Mouse (Mus musculus) embryonic facial prominence, embryonic 12.5 days (tissue): ENCODE measurements around the gene Gm10972. TPM values are rescaled to one million over a fixed set of nuclear protein-coding genes. Genes with fewer than 3 reads are reported as not detected.
A peak's percentile ranks its signal among the peaks of the same experiment; 100 is the strongest.
"Not testable (repeated sequence)": the region's sequence is repeated elsewhere in the genome, so short reads cannot be mapped to it uniquely, and the experiment has no call there.

Source experiments
- ATAC-seq: fragments of 200-750 bp; cut with Nextera tagmentation; 2 replicates; pipeline ENCODE4 v1.8.0; 2017; ENCODE audit not compliant: insufficient number of reproducible peaks, insufficient read depth, low FRiP score, low TSS enrichment
- H3K27ac ChIP-seq: fragments of 300-500 bp; sonication (generic); 2 replicates; pipeline ENCODE4 v1.5.1; 2016; ENCODE audit warnings: mild to moderate bottlenecking
- H3K27me3 ChIP-seq: fragments of 300-500 bp; sonication (generic); 2 replicates; pipeline ENCODE4 v1.6.1; 2016; ENCODE audit warnings: mild to moderate bottlenecking, moderate library complexity
- H3K36me3 ChIP-seq: fragments of 300-500 bp; sonication (generic); 2 replicates; pipeline ENCODE4 v1.6.1; 2016; ENCODE audit warnings: mild to moderate bottlenecking
- H3K4me1 ChIP-seq: fragments of 300-500 bp; sonication (generic); 2 replicates; pipeline ENCODE4 v1.6.1; 2016
- H3K4me2 ChIP-seq: fragments of 300-500 bp; sonication (generic); replicated peaks from 2 replicates; pipeline ENCODE4 v1.6.1; 2016; ENCODE audit warnings: mild to moderate bottlenecking, moderate library complexity
- H3K4me3 ChIP-seq: fragments of 300-500 bp; sonication (generic); 2 replicates; pipeline ENCODE4 v1.5.1; 2016; ENCODE audit warnings: mild to moderate bottlenecking
- H3K9ac ChIP-seq: fragments of 300-500 bp; sonication (generic); 2 replicates; pipeline ENCODE4 v1.6.1; 2016; ENCODE audit warnings: mild to moderate bottlenecking, moderate library complexity
- H3K9me3 ChIP-seq: fragments of 300-500 bp; sonication (generic); 2 replicates; pipeline ENCODE4 v1.6.1; 2016; ENCODE audit warnings: mild to moderate bottlenecking, moderate library complexity
- WGBS: fragments of 180-500 bp; shearing (Covaris S2); methylation state at CpG from one replicate; pipeline ENCODE4 v1.1.7; 2016; 5-methylcytosine and 5-hydroxymethylcytosine counted together
- polyA plus RNA-seq: library from polyadenylated mRNA; unstranded; fragments of >200 nt; fragmentation: Nextera tagmentation; extraction: Ambion mirVana; gene quantifications from 2 replicates; pipeline ENCODE4 v1.2.1, GENCODE M21; 2016

Gene Gm10972
- polyA plus RNA-seq, 1 experiment from 2014 or later: not detected

- ATAC-seq: no peak
- Histone ChIP-seq H3K27me3 (no peaks in the 10 kb centered on the region), H3K27ac (no peak overlapping the region), H3K36me3 (no peaks in the 10 kb centered on the region), H3K9me3 (no peaks in the 10 kb centered on the region), H3K4me3 (no peak overlapping the region), H3K9ac (no peak overlapping the region), H3K4me2 (no peak overlapping the region), H3K4me1 (no peaks in the 10 kb centered on the region)
- WGBS: 82% methylated on average over 11 of the region's 11 CpGs
Observed at GRCm38 (mm10) chr3:94621740-94622507, 21.0 kb upstream of the Gm10972 start.

GRCm38 (mm10) chr3:94622550-94622949, 20.4 kb upstream of the Gm10972 start:
- Histone ChIP-seq H3K4me3 (no peak overlapping the region), H3K4me1 (no peaks in the 10 kb centered on the region), H3K4me2 (no peak overlapping the region), H3K36me3 (no peaks in the 10 kb centered on the region), H3K9ac (no peak overlapping the region), H3K9me3 (no peaks in the 10 kb centered on the region), H3K27ac (no peak overlapping the region), H3K27me3 (no peaks in the 10 kb centered on the region)
- WGBS: 93% methylated on average over 10 of the region's 10 CpGs
- ATAC-seq: no peak

- no peak overlapping the region for H3K4me2 ChIP-seq
- no peak for ATAC-seq
- H3K27me3 ChIP-seq: no peaks in the 10 kb centered on the region
- H3K36me3 ChIP-seq: no peaks in the 10 kb centered on the region
- no peaks in the 10 kb centered on the region for H3K9me3 ChIP-seq
- H3K4me1 ChIP-seq: no peaks in the 10 kb centered on the region
- no peak overlapping the region for H3K9ac ChIP-seq
- no peak overlapping the region for H3K4me3 ChIP-seq
- 88% methylated on average over 4 of the region's 4 CpGs for WGBS
- H3K27ac ChIP-seq: no peak overlapping the region
Observed at GRCm38 (mm10) chr3:94624281-94624680, 18.6 kb upstream of the Gm10972 start.

GRCm38 (mm10) chr3:94628712-94629111, 14.2 kb upstream of the Gm10972 start:
- WGBS: 87% methylated on average over 5 of the region's 5 CpGs
- H3K4me3 ChIP-seq: no peak overlapping the region
- H3K36me3 ChIP-seq: no peaks in the 10 kb centered on the region

GRCm38 (mm10) chr3:94629876-94630275, 13.0 kb upstream of the Gm10972 start:
- Histone ChIP-seq H3K36me3 (no peaks in the 10 kb centered on the region), H3K27me3 (no peaks in the 10 kb centered on the region), H3K27ac (no peak overlapping the region), H3K4me1 (no peaks in the 10 kb centered on the region), H3K9ac (no peak overlapping the region), H3K9me3 (no peaks in the 10 kb centered on the region), H3K4me2 (no peak overlapping the region), H3K4me3 (no peak overlapping the region)
- no peak for ATAC-seq
- 74% methylated on average over 3 of the region's 3 CpGs for WGBS

More at GRCm38 (mm10) chr3:94628712-94629111, 14.2 kb upstream of the Gm10972 start:
- Histone ChIP-seq H3K4me1 (no peaks in the 10 kb centered on the region), H3K27ac (no peak overlapping the region), H3K4me2 (no peak overlapping the region), H3K27me3 (no peaks in the 10 kb centered on the region), H3K9ac (no peak overlapping the region), H3K9me3 (no peaks in the 10 kb centered on the region)
- no peak for ATAC-seq

- WGBS: 46% methylated on average over 6 of the region's 6 CpGs
- peak; percentile 24; the same call in 1 of the 2 replicates for ATAC-seq
- H3K9me3 ChIP-seq: no peaks in the 10 kb centered on the region
- H3K9ac ChIP-seq: no peak overlapping the region
- no peaks in the 10 kb centered on the region for H3K36me3 ChIP-seq
- H3K27ac ChIP-seq: peak overlapping the region; percentile 23; the same call in 1 of the 2 replicates
- H3K4me1 ChIP-seq: peaks cover 8% of the 10 kb centered on the region
- no peak overlapping the region for H3K4me2 ChIP-seq
- no peaks in the 10 kb centered on the region for H3K27me3 ChIP-seq
- no peak overlapping the region for H3K4me3 ChIP-seq
Observed at GRCm38 (mm10) chr3:94648755-94649590, 6.1 kb downstream of the Gm10972 start.

- H3K9me3 ChIP-seq: no peaks in the 10 kb centered on the region
- 64% methylated on average over 7 of the region's 7 CpGs for WGBS
- peaks cover 8% of the 10 kb centered on the region for H3K4me1 ChIP-seq
- H3K27ac ChIP-seq: no peak overlapping the region
- no peak overlapping the region for H3K4me2 ChIP-seq
- no peak overlapping the region for H3K9ac ChIP-seq
- H3K36me3 ChIP-seq: no peaks in the 10 kb centered on the region
- H3K4me3 ChIP-seq: no peak overlapping the region
- no peak for ATAC-seq
- no peaks in the 10 kb centered on the region for H3K27me3 ChIP-seq
Observed at GRCm38 (mm10) chr3:94650409-94650808, 7.5 kb downstream of the Gm10972 start.

- H3K27ac ChIP-seq, H3K4me2 ChIP-seq, H3K4me3 ChIP-seq, H3K27me3 ChIP-seq, H3K4me1 ChIP-seq, H3K9me3 ChIP-seq, H3K36me3 ChIP-seq, H3K9ac ChIP-seq, ATAC-seq: not testable (repeated sequence)
- 59% methylated on average over 1 of the region's 1 CpGs for WGBS
Observed at GRCm38 (mm10) chr3:94653967-94654366, 11.1 kb downstream of the Gm10972 start.

GRCm38 (mm10) chr3:94657852-94658739, 15.2 kb downstream of the Gm10972 start:
- H3K9ac ChIP-seq: peak overlapping the region; percentile 36
- WGBS: 2% methylated on average over 27 of the region's 47 CpGs
- 0 out of 2 replicates have a peak, but pooled peaks have one; percentile 4 for ATAC-seq

GRCm38 (mm10) chr3:94658740-94659095, 15.8 kb downstream of the Gm10972 start, which contains the start of gene Tuft1:
TSS of gene Tuft1 (minus strand) at chr3:94658872.
- peak; percentile 79 for ATAC-seq
- H3K9me3 ChIP-seq, H3K4me1 ChIP-seq, H3K27ac ChIP-seq, H3K36me3 ChIP-seq, H3K27me3 ChIP-seq: not testable (repeated sequence)
- H3K9ac ChIP-seq: peak within 1 kb of the TSS; percentile 36
- under 1% methylated on average over 23 of the region's 33 CpGs for WGBS
- peak within 1 kb of the TSS; percentile 35 for H3K4me3 ChIP-seq
- H3K4me2 ChIP-seq: peak within 1 kb of the TSS; percentile 63

More at GRCm38 (mm10) chr3:94657852-94658739, 15.2 kb downstream of the Gm10972 start:
- Histone ChIP-seq H3K4me3 (peak overlapping the region; percentile 35), H3K4me2 (peak overlapping the region; percentile 63)
- H3K27me3 ChIP-seq, H3K27ac ChIP-seq, H3K9me3 ChIP-seq, H3K36me3 ChIP-seq, H3K4me1 ChIP-seq: not testable (repeated sequence)

GRCm38 (mm10) chr3:94659142-94659748, 16.3 kb downstream of the Gm10972 start:
- H3K4me1 ChIP-seq, H3K36me3 ChIP-seq, H3K4me3 ChIP-seq, H3K9me3 ChIP-seq, H3K27ac ChIP-seq, H3K9ac ChIP-seq, H3K27me3 ChIP-seq: not testable (repeated sequence)
- peak overlapping the region; percentile 26 for H3K4me2 ChIP-seq
- 33% methylated on average over 8 of the region's 10 CpGs for WGBS
- peak; percentile 70; the same call in 1 of the 2 replicates for ATAC-seq
